Mouse (Mus musculus) cerebral cortex, adult 2 months (tissue): ENCODE results near the gene Them7.

Experiments
- WGBS: fragments of 180-500 bp; shearing (Covaris S2); methylation state at CpG from one replicate; pipeline ENCODE4 v1.1.7; 2018; 5-methylcytosine and 5-hydroxymethylcytosine counted together

Gene Them7

GRCm38 (mm10) chr2:105311991-105312390 lies 87.9 kb downstream of the Them7 start:
- WGBS = 3% methylated on average over 7 of the region's 7 CpGs

DNA sequence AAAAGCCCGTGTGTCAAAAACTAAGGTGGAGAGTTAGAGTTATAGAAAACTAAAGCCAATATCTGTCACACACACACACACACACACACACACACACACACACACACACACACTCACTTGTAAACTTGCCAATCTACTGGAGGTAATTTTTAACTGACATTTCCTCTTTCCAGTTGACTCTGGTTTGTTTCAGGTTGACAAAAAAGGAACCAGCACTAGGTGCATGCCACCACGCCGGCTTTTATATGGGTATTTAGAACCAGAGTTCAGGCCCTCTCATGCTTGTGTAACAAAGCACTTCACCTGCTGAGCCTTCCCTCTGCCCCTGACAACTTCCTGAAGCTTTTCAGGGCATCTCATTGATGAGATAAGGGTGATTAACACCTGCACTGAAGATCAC lies 89.0 kb downstream of the Them7 start:
- WGBS = 70% methylated on average over 3 of the region's 3 CpGs

- 68% methylated on average over 13 of the region's 13 CpGs for whole genome bisulfite sequencing
These were observed 93.5 kb downstream of the Them7 start for GRCm38 (mm10) chr2:105317556-105318184.

DNA sequence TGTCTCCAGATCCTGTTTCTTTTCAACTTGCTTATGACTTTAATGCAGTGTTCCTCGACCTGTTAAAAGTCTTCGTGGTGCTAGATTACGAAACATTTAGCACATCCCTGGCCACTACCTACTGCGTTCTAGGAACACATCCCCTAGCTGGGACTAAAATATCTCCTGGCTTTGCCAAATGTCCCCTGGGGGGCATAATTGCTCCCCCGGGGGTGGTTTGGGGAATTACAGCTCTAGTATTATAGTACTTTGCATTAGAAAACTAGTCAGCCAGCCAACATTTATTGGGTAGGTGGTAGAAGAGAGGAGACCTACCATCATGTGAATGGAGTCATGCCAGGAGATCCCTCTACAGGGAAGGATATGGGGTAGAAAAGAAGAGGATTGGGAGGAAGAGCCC lies 101.9 kb downstream of the Them7 start:
- WGBS = 83% methylated on average over 5 of the region's 5 CpGs

DNA sequence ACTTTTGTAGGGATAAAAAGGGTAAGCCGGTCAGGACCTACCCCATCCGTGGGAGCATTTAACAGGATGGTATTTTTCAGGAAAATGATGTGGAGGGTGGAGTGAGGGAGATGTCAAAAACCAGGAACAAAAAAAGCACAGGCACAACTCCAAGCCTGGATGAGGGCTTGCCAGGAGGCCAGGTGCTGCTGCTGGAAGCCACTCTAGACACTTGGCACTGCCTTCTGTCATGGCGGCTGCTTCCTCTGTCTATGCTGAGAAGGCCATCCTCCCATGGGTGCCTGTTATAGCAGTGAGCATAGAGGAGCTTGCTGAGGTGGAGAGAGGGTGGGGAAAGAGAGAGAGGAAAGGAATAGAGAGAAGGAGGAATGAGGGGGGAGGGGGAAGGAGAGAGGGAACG lies 105.9 kb downstream of the Them7 start:
- WGBS = 65% methylated on average over 4 of the region's 4 CpGs

DNA sequence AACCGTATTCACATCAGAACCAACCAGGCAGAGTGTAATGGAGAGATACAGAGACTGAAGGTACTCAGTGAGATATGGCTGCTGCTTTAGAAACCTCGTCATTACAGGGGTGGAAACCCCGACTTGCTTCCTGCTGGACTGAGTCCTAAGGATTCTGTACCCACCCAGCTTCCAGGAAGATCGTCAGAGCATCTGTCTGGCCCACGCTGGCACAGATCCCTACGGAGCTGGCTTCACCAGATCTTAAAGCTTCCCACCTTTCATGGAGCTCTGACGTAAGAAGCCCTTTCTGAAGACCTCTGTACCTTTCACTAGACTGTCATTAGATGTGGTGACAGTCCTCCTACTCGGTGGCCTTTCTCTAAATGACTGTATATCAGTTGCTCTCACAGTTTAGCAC lies 109.0 kb downstream of the Them7 start:
- WGBS = 49% methylated on average over 8 of the region's 8 CpGs

- WGBS = 25% methylated on average over 10 of the region's 10 CpGs
These were observed 110.0 kb downstream of the Them7 start for GRCm38 (mm10) chr2:105333976-105334713.

GRCm38 (mm10) chr2:105335661-105336060 lies 111.5 kb downstream of the Them7 start:
- WGBS = 50% methylated on average over 2 of the region's 2 CpGs

DNA sequence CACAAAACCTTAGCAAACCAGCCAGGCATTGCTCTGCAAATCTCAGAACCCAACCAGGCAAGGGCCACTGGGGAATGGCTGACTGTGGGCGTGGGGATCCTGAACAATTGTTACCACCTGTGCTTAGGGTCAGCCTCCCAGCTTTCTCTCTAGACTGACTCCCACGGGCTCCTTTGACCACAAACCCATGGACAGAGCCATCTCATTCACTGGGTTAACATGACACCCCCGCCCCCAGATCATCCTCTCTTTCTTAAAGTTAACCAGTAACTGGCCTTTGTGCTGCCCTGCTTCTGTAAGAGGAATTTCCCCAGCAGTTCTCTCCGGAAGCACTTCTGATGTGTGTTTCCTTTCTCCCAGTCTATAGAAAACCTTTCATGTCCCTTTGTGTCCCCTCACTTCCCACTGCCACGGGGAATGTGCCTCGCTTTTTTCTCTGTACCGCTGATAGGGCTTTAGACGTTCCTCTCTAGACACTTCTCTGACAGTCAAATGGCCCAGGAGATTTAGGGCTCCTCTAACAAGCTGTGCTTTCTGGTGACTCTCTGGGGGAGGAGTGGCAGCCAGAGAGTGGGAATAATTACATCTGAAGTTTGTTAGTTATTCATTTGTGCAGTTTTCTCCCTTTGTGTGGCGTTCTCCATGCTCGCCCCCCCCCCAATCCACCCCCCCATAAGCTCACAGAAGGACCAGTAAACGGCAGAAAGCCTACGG lies 112.4 kb downstream of the Them7 start:
- WGBS = 45% methylated on average over 12 of the region's 12 CpGs

- WGBS = 55% methylated on average over 8 of the region's 8 CpGs
These were observed 113.2 kb downstream of the Them7 start for GRCm38 (mm10) chr2:105337171-105337875.

DNA sequence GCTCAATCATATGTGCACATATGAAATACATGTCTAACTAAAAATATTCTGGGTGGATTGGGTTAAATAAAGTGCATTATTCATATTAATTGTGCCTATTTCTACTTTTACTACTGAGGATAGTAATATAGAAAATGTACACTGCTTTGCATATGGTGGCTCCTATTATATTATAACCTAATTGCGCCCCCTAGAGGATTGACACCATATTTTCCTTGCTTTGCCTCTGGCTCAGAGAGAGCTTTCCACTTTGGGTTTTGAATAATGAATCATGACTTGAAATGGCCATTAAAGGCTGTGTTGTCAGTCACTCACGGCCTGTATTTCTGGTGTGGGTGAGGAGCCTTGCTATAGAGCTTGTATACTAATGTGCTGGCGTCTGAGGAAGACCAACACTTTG lies 115.9 kb downstream of the Them7 start:
- 62% methylated on average over 3 of the region's 3 CpGs for WGBS

- 74% methylated on average over 6 of the region's 6 CpGs for WGBS
These were observed 124.8 kb downstream of the Them7 start for GRCm38 (mm10) chr2:105348886-105349285.

DNA sequence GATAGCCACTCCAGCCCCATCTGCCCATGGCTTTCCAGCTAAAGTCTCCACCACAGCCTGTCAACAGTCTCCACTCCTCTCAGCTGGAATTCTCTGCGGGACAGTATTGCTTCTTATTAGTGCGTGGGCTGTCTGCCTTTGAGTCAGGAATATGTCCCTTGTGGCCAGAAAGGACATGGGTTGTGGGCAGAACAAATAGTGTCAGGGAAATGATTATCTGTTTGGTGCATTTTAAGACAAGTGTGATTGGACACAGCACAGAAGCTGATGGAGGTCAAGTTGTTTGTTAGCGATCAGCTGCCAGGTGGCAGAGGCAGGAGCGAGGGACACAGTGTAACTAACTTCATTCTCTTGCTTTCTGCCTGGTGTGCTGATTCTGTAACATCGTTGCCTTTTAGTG lies 132.7 kb downstream of the Them7 start:
- WGBS = 69% methylated on average over 5 of the region's 5 CpGs

GRCm38 (mm10) chr2:105358040-105358439 lies 133.9 kb downstream of the Them7 start:
- WGBS = 90% methylated on average over 3 of the region's 3 CpGs

GRCm38 (mm10) chr2:105367623-105368022 lies 143.5 kb downstream of the Them7 start:
- 51% methylated on average over 4 of the region's 4 CpGs for WGBS

- 18% methylated on average over 10 of the region's 10 CpGs for WGBS
These were observed 146.1 kb downstream of the Them7 start for GRCm38 (mm10) chr2:105370240-105370639.

GRCm38 (mm10) chr2:105370698-105371097 lies 146.6 kb downstream of the Them7 start:
- WGBS = 18% methylated on average over 14 of the region's 14 CpGs

- WGBS = 95% methylated on average over 6 of the region's 6 CpGs
These were observed 148.0 kb downstream of the Them7 start for GRCm38 (mm10) chr2:105372156-105372555.

DNA sequence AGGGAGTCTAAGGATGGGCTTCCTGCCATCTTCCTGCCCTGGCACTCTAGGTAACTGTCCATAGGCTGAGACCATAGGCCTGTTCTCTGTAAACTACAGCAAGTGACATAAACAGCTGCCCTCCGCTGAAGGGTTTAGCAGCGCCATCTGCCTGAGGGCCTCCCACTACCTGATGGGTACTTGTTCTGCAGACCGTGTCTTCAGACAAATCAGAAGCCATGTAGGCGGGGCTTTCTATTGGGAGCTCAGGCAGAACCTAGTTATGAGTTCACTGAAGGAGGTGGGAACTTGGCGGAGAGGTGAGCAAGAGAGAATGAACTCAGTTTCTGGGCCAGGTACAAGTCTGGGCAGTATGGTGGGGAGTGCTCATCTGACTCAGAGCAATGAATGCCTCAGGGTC lies 148.6 kb downstream of the Them7 start:
- WGBS = 84% methylated on average over 5 of the region's 5 CpGs

- WGBS = 86% methylated on average over 11 of the region's 11 CpGs
These were observed 149.5 kb downstream of the Them7 start for GRCm38 (mm10) chr2:105373658-105374057.

DNA sequence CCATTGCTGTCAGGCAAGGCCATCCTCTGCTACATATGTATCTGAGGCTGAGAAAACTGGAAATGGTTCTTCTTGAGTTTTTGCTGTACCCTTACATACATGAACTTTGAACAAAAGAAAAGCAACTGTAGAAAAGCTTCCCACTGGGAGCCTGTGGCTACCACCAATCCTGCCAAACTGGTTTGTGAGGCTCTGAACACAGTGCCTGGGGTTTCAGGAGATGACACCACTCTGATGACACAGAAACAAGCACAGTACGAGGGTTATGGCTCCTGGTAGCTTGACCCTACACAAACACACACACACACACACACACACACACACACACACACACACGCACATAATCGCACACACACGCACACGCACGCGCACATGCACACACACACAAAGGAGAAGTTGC lies 151.1 kb downstream of the Them7 start:
- 94% methylated on average over 7 of the region's 7 CpGs for WGBS

DNA sequence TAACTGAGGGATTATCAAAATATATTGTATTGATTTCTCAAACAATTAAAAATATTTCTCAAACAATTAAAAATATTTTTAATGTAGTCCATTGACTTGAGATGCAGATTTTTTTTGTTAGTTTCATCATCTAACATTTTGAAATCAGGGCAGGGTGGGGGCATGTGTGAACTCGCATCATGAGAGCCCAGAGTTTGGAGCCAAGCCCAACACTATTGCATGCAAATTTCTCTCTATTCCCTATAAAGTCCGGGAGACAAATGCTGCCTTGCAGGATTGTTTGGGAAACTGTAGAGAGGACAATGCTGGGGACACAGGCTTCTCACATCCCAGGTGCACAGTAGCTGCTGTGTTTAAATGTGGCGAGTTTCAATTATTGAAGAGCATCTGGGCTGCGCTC lies 151.6 kb downstream of the Them7 start:
- 66% methylated on average over 4 of the region's 4 CpGs for WGBS
